Mouse (Mus musculus): ENCODE data around the gene Tab2.

The Tab2 gene

GRCm38 (mm10) chr10:7866762-7867665 lies 89.0 kb downstream of the Tab2 start:
- TF ChIP-seq GATA4 (IDR thresholded peaks at IDR 0.05; ENCODE audit: insufficient replicate concordance, low read length): no peak

- TF ChIP-seq GATA4 (IDR thresholded peaks at IDR 0.05; ENCODE audit: insufficient replicate concordance, low read length): no peak
These were observed 91.2 kb downstream of the Tab2 start for GRCm38 (mm10) chr10:7864806-7865205.

GRCm38 (mm10) chr10:7864184-7864583 lies 91.8 kb downstream of the Tab2 start:
- TF ChIP-seq GATA4 (IDR thresholded peaks at IDR 0.05; ENCODE audit: insufficient replicate concordance, low read length): no peak

- no peak for TF ChIP-seq GATA4 (IDR thresholded peaks at IDR 0.05; ENCODE audit: insufficient replicate concordance, low read length)
These were observed 92.6 kb downstream of the Tab2 start for GRCm38 (mm10) chr10:7863411-7863810.

- no peak for TF ChIP-seq GATA4 (IDR thresholded peaks at IDR 0.05; ENCODE audit: insufficient replicate concordance, low read length)
These were observed 93.9 kb downstream of the Tab2 start for GRCm38 (mm10) chr10:7861937-7862657.

- TF ChIP-seq GATA4 (IDR thresholded peaks at IDR 0.05; ENCODE audit: insufficient replicate concordance, low read length): no peak
These were observed 94.6 kb downstream of the Tab2 start for GRCm38 (mm10) chr10:7861259-7861936.

- no peak for TF ChIP-seq GATA4 (IDR thresholded peaks at IDR 0.05; ENCODE audit: insufficient replicate concordance, low read length)
These were observed 95.5 kb downstream of the Tab2 start for GRCm38 (mm10) chr10:7860494-7860893.

Data from liver, adult (tissue).